Mouse (Mus musculus): ENCODE results near the gene Gsg1. TPM values are rescaled to one million over a fixed set of nuclear protein-coding genes. Genes with fewer than 3 reads are reported as not detected.

The Gsg1 gene
- 0.09 and 0.35 TPM in 2 replicates for polyA plus RNA-seq (2012; rRNA removed; ENCODE audit: low replicate concordance)

GRCm38 (mm10) chr6:135254153-135254552, at the start of gene Gsg1:
Gsg1 (minus strand) TSS chr6:135254351.

GRCm38 (mm10) chr6:135197921-135198532, 56.1 kb downstream of the Gsg1 start, which contains the start of the genes Fam234b and Hebp1:
Fam234b (plus strand) TSS chr6:135197977.
Hebp1 (minus strand) TSS chr6:135198022.

Other genes starting within 250 kb of the Gsg1 start
- 37.1 and 55.9 TPM in 2 replicates for gene Ddx47, start 242.7 kb downstream of the Gsg1 start, polyA plus RNA-seq (2012; rRNA removed; ENCODE audit: low replicate concordance)
- 1.6 and 7.6 TPM in 2 replicates for gene Gprc5a, start 188.7 kb downstream of the Gsg1 start, polyA plus RNA-seq (2012; rRNA removed; ENCODE audit: low replicate concordance)
- gene Gprc5d, start 136.1 kb downstream of the Gsg1 start, polyA plus RNA-seq (2012; rRNA removed; ENCODE audit: low replicate concordance): 0.32 TPM in 1 of 2 replicates, not detected in the other
- 6.1 and 23.5 TPM in 2 replicates for gene Fam234b, start 56.4 kb downstream of the Gsg1 start, polyA plus RNA-seq (2012; rRNA removed; ENCODE audit: low replicate concordance)
- 81.5 and 242 TPM in 2 replicates for gene Hebp1, start 56.3 kb downstream of the Gsg1 start, polyA plus RNA-seq (2012; rRNA removed; ENCODE audit: low replicate concordance)
- 0.09 TPM in 1 of 2 replicates, not detected in the other for gene Pbp2, start 56.1 kb upstream of the Gsg1 start, polyA plus RNA-seq (2012; rRNA removed; ENCODE audit: low replicate concordance)
- 236 and 422 TPM in 2 replicates for gene Emp1, start 108.2 kb upstream of the Gsg1 start, polyA plus RNA-seq (2012; rRNA removed; ENCODE audit: low replicate concordance)

Data from subcutaneous adipose tissue, adult 2 months (tissue).